Mouse (Mus musculus): ENCODE data around the gene 2610301B20Rik.
A peak's percentile ranks its signal among the peaks of the same experiment; 100 is the strongest.
"Not testable (repeated sequence)": the region's sequence is repeated elsewhere in the genome, so short reads cannot be mapped to it uniquely, and the experiment has no call there.

2610301B20Rik gene

DNA sequence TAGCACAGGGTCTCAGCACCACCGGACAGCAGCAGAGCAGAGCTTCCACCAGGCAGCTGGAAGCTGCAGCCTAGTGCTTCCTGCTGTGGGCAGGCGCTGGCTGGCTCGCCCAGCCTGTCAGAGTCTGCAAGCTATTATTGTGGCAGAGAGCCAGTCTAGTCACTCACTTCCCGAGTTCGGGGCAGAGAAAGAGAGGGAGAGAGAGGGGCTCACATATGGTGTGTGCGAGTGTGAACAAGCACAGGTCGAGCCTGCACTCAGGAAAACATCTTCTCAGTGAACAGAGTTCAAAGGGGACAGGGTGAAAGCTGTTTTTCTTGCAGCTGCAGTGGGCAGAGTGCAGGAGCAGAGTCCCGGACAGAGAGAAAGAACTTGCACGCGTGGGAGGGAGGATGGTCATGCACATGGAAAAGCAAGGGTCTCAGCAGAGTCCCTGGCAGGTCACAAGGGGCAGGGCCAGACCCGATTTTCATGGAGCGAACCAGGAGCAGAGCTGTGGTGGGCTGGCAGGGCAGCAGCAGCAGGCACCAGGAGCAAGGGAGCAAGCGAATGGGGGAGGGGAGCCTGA lies 31.0 kb downstream of the 2610301B20Rik start:
- no peak for DNase-seq (ENCODE audit: low read depth, low spot score)

DNA sequence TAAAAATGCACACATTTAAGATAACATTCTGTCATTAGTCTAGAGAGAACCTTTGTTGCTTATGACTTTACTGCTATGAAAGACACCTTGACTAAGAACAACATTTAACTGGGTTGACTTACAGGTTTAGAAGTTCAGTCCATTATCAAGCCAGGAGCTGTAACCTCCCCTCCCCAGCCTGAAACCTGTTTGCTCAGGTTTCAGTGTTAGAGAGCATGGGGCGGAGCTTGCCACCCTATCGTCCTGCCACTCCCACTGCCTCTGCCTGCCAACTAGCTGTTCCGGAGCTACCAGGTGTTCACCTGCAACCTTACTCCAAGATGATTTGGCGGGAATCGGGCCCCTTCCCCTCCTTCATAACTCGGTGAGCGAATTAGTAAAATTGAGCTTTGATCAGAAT lies 37.1 kb downstream of the 2610301B20Rik start:
- DNase-seq (ENCODE audit: low read depth, low spot score): not testable (repeated sequence)

DNA sequence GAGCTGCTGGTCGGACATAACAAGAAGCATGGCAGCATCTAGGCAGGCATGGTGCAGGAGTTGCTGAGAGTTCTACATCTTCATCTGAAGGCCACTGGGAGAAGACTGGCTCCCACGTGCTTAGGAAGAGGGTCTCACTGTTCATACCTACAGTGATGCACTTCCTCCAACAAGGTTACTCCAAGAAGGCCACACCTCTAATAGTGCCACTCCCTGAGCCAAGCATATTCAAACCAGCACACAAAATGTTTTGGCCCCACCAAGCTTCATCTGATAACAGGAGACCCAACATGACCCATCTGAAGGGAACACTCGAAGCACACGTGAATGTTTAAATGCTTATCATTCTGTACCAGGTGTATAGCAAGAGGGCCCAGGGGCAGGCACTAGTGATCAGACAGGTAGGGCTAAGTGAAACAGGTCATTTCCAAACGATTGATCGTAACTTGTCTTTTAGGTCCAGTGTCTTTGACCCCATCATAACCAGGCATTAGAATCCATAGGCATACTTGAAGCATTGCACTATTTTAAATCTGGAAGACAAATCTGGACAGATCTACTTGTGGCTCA lies 37.7 kb downstream of the 2610301B20Rik start:
- DNase-seq (ENCODE audit: low read depth, low spot score): no peak

DNA sequence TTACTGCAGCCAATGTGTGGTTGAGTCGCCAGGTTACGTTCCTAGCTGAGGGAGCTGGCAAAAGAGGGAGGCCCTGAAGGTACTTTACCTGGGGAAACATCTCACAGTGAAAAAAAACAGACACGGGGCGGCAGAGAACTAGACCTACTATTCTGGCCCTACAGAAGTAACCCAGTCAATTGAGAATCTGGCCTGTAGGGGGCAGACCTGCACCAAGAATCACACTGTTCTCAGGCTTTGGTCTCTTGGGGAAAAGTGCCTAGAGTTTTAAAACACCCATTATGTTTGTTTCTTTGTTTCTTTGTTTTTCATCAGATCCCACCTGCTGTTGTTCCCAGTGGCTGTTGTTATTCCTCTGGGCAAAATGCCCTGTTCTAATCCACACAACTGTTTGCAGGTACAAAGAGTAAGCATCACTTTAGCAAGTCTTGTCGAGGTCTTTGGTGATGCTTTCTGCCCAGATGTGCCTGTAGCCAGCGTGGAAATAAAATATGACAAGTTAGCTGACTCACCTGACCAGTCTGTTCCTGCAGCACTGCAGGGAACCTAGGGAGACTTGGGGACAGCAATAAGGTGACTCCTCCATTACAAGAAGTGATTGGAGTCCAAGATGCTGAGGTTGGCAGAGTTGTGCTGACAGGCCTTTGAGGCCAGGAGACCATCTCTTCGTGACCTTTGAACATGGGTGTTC lies 38.5 kb downstream of the 2610301B20Rik start:
- peak; percentile 72 for DNase-seq (ENCODE audit: low read depth, low spot score)

DNA sequence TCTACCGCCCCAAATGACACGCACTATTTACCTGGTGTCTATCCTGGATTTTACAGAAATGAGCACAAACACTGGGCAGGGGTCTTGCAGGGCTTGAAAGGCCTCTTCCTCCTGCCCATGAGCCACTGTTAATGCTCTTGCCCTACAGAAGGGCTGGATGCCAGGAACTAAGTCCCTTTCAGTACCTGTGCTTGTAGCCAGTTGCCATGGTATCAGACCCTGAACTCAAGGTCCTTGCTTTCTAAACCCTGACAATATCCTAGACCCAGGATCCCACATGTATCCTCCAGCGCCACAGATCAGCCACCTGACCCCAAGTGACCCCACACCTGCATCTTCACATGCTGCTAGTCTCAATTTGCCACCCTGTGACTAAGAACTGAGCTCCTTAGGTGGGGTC lies 39.1 kb downstream of the 2610301B20Rik start:
- no peak for DNase-seq (ENCODE audit: low read depth, low spot score)

DNA sequence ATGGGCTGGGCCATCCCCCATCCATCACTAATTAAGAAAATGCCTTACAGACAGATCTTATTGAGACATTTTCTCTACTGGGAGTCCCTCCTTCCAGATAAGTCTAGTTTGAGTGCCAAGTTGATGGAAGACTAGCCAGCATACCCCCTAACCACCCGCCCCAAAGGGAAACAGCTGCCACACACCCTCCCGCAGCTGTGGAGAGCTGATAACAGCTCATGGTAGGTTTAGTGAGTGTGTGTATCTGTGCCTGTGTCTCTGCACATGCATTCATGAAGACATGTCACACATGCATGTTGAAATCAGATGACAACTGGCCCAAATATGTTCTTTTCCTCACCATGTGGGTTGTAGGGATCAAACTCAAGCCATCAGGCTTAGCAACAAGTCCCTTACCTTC lies 40.5 kb downstream of the 2610301B20Rik start:
- no peak for DNase-seq (ENCODE audit: low read depth, low spot score)

DNA sequence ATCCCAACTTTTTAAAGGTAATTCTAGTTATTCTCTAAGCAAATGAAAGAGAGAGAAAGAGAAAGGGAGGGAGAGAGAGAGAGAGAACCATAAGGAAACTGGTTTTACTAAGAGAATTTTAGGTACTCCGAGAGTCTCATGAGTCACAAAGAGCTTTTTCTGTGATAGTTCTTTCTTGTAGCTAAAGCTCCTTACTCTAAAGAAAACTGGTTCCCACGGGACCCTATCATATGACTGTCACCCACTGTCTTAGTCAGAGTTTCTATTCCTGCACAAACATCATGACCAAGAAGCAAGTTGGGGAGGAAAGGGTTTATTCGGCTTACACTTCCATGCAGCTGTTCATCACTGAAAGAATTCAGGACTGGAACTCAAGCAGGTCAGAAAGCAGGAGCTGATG lies 41.0 kb downstream of the 2610301B20Rik start:
- DNase-seq (ENCODE audit: low read depth, low spot score): no peak

DNA sequence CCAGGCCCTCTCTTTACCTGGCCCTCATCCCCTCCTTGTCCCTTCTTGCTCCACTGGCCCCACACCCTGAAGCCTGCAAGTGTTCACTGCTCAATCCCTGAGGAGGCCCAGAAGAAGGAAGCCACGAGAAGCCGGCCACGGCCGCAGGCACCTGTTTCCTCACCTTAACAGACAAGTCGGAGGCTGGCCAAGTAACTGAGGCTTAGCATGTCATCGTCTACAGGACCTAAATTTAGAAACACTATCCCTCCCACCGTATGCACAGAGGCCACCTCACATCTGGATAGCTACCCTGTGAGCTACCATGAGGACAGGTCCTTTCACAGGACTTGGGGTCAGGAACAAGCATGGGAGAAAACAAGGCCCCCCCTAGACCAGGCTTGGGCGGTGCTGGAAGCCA lies 44.1 kb downstream of the 2610301B20Rik start:
- no peak for DNase-seq (ENCODE audit: low read depth, low spot score)

DNA sequence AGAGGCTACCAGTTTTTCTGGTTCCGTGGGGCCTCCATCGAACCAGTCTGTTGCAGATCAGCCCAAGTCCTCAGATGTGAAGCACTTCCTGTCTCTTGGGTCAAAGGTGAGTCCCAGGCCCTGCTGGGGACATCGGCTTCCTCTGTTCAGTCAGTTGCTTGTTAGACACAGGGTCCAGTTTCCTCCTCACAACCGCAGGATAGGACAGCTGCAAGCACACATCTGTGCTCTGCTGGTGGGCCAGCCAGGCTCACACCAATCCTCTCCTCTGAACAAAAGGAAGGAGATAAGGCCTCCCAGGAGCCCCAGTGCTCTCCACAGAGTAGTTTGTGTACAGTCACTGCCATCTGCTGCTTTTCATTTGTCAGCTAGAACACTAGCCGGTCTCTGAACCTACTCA lies 44.8 kb downstream of the 2610301B20Rik start:
- DNase-seq (ENCODE audit: low read depth, low spot score): no peak

DNA sequence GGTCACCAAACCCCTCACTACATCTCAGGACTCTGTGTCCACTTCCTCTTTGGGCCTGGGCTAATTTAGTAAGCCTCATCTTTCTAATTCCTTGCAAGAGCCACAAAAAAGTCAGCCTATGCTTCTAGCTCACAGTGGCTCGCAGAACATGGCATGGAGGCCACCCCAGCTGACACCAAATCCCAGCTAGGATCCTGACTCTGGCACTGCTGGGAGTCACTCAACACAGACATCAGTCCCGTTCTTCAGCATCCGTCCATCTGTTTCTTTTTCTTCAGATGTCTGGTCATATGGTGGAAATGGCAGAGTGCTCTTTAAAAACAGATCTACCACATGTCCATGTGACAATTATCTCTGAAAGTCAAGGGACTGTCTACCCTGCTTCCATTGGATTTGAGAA lies 45.2 kb downstream of the 2610301B20Rik start:
- DNase-seq (ENCODE audit: low read depth, low spot score): no peak

DNA sequence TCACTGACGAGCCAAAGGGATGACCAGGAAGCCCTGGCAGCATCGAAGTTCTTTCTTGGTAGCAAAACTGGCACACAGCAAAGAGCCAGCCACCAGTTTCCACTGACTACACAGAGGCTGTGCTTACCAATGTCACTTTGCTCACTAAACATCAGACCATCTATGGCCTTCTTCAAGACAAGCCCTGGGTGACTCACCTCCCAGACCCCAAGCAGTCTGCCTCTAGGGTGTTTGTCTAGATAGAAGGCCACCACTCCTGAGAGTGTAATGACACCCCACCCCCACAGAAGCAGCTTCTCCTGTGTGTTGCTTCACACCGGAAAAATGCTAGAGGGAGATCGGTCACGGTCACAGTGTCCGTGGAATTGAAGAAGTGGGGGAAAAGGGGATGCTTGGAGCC lies 45.7 kb downstream of the 2610301B20Rik start:
- no peak for DNase-seq (ENCODE audit: low read depth, low spot score)

DNA sequence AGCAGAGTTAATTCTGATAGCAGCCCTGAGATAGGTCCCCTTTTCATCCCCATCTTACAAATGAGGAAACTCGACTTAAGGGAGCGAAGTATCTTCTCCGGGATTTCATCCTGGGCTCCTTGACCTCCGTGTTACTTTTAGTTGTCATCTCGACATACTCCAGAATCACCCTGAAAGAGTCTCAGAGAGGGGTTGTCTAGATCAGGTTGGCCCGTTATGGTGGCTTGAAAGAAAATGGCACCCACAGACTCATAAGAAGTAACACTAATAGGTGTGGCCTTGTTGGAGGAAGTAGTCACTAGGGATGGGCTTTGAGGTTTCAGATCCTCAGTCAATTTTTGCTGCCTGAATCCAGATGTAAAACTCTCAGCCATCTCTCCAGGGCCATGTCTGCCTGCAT lies 46.3 kb downstream of the 2610301B20Rik start:
- no peak for DNase-seq (ENCODE audit: low read depth, low spot score)

DNA sequence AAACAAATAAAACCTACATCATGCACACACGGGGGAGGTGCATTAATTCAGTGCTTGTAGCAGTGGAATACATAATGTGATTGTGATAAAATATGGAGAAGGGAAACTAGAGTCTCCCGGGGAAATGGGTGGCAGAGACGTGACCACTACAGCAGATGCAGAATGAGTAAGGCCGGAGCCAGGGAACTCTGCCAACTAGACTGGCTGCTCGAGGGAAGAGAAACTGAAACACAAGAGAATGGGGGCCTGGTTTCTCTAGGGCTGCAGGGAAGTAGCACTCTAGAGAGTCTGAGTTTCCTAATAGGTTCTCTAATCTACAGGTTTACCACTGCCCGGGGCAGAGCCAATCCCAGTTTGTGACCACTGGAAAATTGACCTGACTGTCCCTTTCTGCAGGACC lies 48.9 kb downstream of the 2610301B20Rik start:
- no peak for DNase-seq (ENCODE audit: low read depth, low spot score)

DNA sequence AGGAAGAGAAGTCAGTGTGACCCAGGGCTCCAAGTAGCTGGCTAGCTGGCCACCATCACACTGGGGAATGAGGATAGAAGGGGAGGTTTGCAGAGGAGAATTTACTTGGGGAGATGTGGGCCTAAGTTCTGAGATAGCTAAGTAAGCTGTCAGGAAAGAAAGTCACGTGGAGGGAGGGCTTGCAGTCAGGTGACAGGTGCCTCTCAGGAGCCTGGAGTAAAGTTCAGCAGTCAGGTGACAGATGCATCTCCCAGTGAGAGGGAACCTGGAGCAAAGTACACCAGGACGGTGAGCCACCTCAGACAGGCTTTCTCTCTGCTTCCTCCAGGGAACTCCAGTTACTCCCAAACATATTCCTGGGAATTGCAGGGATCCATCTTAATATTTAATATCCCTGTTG lies 49.8 kb downstream of the 2610301B20Rik start:
- DNase-seq (ENCODE audit: low read depth, low spot score): no peak

DNA sequence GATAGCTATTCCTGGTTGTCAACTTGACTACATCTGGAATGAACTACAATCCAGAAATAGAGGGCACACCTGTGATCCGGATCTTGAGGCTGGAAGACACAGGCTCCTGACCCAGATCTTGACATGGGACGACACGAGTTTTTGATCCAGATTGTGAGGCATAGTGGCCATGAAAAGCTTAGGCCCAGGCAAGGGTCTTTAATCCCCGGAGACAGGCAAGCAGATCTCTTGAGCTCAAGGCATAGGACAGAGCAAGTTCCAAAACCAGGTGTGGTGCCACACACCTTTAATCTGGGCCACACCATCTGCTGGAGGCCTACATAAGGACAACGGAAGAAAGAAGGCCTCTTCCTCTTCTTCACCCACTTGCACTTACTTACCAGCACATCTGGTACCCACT lies 50.2 kb downstream of the 2610301B20Rik start:
- no peak for DNase-seq (ENCODE audit: low read depth, low spot score)

DNA sequence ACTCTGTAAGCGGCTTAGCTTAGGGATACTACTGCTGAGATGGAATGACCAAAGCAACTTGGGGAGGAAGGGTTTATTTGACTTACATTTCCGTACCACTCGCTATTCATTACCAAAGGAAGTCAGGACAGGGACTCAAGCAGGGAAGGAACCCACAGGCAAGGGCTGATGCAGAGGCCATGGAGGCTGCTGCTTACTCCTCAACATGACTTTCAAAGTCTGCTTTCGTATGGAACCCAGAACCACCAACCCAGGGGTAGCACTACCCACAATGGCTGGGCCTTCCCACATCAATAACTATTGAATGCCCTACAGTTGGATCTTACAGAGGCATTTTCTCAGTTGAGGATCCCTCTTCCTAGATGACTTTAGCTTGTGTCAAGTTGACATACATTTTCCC lies 52.1 kb downstream of the 2610301B20Rik start:
- no peak for DNase-seq (ENCODE audit: low read depth, low spot score)

DNA sequence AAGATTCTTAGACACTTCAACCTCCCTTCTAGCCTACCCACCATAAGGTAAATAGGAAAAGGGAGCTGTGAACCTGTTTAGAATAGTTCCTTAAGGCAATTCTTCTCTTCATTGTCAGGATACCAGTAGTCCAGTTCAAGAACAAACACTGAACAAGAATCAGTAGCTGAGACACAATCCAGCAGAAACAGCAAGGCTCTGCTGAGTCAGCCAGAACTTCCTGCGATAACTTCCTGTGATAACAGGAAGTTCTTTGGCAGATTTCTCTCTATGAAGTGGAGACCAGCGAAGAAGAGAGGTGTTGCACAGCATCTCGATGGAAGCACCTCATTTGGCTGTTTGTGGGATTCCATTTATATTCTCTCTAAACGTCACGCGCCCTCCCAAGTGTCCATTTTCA lies 53.9 kb downstream of the 2610301B20Rik start:
- no peak for DNase-seq (ENCODE audit: low read depth, low spot score)

DNA sequence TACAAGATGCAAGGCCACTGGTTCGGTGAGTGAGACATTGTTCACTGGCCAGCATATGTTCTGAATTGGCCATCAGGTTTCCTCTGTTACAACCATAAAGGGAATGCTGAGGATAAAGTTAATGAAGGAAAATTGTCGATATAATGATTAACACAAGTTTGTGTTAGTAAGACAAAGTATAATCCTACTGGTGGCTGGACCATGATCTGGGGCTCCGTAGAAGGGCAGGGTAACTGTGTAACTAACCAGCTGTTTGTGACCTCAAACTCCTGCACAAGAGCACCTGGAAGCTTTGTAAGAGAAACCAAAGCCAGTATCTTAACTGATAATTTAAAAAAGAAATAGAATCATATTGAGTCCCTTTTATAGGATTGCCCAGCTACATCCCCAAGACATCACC lies 55.4 kb downstream of the 2610301B20Rik start:
- DNase-seq (ENCODE audit: low read depth, low spot score): no peak

DNA sequence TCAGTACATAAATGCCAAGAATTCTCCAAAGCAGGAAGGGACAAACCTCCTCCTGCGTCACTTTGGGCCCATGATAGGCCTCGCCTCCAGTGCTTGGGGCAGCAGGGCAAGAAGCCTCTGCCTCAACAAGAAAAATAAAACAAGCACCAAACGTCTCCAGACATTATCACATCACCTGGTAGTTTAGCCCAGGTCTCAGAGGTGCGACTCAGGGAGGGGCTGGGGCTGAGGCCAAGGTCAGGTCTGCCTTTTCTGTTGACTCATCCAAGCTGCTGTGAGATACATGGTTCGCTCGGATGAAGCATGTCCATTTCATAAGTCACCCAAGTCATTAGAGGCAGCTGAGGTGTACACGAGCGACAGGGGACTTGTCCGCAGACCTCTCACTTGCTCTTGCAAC lies 56.7 kb downstream of the 2610301B20Rik start:
- DNase-seq (ENCODE audit: low read depth, low spot score): no peak

DNA sequence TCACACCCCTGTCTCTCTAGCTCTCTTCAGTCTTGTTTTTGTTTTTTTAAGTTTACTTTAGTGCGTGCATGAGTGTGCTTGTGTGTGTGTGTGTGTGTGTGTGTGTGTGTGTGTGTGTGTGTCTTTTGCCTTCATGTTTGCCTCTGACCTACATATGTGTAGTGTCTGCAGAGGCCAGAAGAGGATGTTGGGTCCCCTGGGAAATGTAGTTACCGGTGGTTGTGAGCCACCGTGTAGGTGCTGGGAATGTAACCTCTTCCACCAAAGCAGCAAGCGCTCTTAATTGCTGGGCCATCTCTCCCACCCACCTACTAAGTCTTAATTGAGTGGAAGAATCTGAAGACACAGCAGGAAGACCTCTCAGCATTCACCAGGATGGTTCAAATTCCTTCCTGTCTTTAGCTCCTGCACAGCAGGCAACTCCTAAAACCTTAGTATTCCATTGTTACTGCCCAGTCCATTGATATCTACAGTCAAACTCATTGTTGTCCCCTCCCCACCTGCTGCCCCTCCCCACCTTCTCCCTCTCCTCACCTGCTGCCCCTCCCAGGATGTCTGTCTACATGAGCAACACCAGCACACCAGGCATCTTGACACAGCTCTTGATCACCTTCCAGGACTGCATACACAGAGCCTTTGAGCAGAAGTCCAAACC lies 57.9 kb downstream of the 2610301B20Rik start:
- DNase-seq (ENCODE audit: low read depth, low spot score): no peak

DNA sequence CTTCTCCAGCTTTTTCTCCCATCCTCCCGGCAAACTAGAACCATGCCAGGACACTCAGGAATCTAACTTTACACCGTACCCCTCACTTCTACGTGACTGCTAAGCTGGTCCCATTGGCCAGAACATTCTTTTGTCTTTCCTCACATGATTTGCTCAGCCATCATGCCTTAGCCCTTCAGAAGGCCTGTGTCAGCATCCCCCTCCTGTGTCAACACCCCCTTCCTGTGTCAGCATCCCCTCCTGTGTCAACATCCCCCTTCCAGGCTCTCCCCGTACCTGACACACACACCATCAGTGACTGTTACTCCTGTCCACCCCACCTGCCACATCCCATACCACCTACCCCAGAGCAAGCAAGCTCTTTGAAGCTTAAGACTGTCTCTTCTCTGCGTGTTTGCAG lies 58.5 kb downstream of the 2610301B20Rik start:
- no peak for DNase-seq (ENCODE audit: low read depth, low spot score)

DNA sequence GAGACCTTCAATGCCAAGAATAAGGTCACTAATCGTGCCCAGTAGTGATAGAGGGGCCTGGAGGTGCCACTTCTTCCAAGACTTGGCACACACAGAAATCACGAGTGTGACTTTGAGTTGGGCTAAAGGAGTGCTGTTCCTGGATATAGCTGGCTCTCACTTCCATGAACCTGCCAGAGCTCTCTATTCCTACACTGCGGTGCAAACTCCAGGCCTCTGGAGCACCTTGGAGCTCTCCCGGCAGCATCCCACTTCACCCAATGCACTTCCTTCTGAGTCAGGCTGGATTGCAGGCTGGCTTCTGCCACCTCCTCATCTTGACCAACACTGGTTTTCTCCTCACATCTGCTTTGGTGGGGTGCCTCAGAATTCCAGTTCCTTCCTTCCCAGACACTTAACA lies 62.5 kb downstream of the 2610301B20Rik start:
- no peak for DNase-seq (ENCODE audit: low read depth, low spot score)
